Mouse (Mus musculus): ENCODE measurements around the gene S100z.

The S100z gene

GRCm38 (mm10) chr13:95478671-95479413 lies at the start of gene S100z:
S100z (minus strand) TSS chr13:95478721.
- no peak for DNase-seq

- DNase-seq, result no peak
Measured at GRCm38 (mm10) chr13:95524674-95525491, 46.4 kb upstream of the S100z start, which contains the start of gene F2rl1. F2rl1 (minus strand) TSS chr13:95525227.

GRCm38 (mm10) chr13:95524424-95524673 lies 45.8 kb upstream of the S100z start:
- no peak for DNase-seq

- DNase-seq, result no peak
Measured at GRCm38 (mm10) chr13:95523659-95524423, 45.3 kb upstream of the S100z start.

GRCm38 (mm10) chr13:95522176-95522575 lies 43.7 kb upstream of the S100z start:
- DNase-seq, result no peak

GRCm38 (mm10) chr13:95521029-95521428 lies 42.5 kb upstream of the S100z start:
- DNase-seq, result no peak

- no peak for DNase-seq
Measured at GRCm38 (mm10) chr13:95514756-95515155, 36.2 kb upstream of the S100z start.

- DNase-seq, result no peak
Measured at GRCm38 (mm10) chr13:95510054-95510453, 31.5 kb upstream of the S100z start.

GRCm38 (mm10) chr13:95503279-95503917 lies 24.9 kb upstream of the S100z start:
- no peak for DNase-seq

GRCm38 (mm10) chr13:95496601-95497000 lies 18.1 kb upstream of the S100z start:
- no peak for DNase-seq

GRCm38 (mm10) chr13:95494812-95495211 lies 16.3 kb upstream of the S100z start:
- DNase-seq, result no peak

GRCm38 (mm10) chr13:95493296-95493695 lies 14.8 kb upstream of the S100z start:
- DNase-seq, result no peak

GRCm38 (mm10) chr13:95491327-95491726 lies 12.8 kb upstream of the S100z start:
- no peak for DNase-seq

- DNase-seq, result no peak
Measured at GRCm38 (mm10) chr13:95484664-95485063, 6.1 kb upstream of the S100z start.

GRCm38 (mm10) chr13:95481428-95481827 lies 2.9 kb upstream of the S100z start:
- DNase-seq, result peak; percentile 84

GRCm38 (mm10) chr13:95477173-95477572 lies 1.3 kb downstream of the S100z start:
- no peak for DNase-seq

GRCm38 (mm10) chr13:95475124-95475523 lies 3.4 kb downstream of the S100z start:
- no peak for DNase-seq

- no peak for DNase-seq
Measured at GRCm38 (mm10) chr13:95474294-95474693, 4.2 kb downstream of the S100z start.

GRCm38 (mm10) chr13:95470970-95471369 lies 7.6 kb downstream of the S100z start:
- peak; percentile 25 for DNase-seq

- no peak for DNase-seq
Measured at GRCm38 (mm10) chr13:95451529-95451928, 27.0 kb downstream of the S100z start.

- no peak for DNase-seq
Measured at GRCm38 (mm10) chr13:95450636-95451210, 27.8 kb downstream of the S100z start.

- no peak for DNase-seq
Measured at GRCm38 (mm10) chr13:95449730-95450129, 28.8 kb downstream of the S100z start.

- no peak for DNase-seq
Measured at GRCm38 (mm10) chr13:95444824-95445223, 33.7 kb downstream of the S100z start, which contains the start of gene Crhbp. Crhbp (minus strand) TSS chr13:95444924.
